Mouse (Mus musculus) frontal cortex, postnatal 25 days (tissue): ENCODE results near the gene Gm1330.
"Not testable (repeated sequence)": the region's sequence is repeated elsewhere in the genome, so short reads cannot be mapped to it uniquely, and the experiment has no call there.

Experiments used
- DNase-seq, 2 experiments: peaks; one replicate each; pipeline ENCODE4 v3.0.0; 2022; ENCODE audit warnings: low spot score in 2 of 2

Gm1330 gene

DNA sequence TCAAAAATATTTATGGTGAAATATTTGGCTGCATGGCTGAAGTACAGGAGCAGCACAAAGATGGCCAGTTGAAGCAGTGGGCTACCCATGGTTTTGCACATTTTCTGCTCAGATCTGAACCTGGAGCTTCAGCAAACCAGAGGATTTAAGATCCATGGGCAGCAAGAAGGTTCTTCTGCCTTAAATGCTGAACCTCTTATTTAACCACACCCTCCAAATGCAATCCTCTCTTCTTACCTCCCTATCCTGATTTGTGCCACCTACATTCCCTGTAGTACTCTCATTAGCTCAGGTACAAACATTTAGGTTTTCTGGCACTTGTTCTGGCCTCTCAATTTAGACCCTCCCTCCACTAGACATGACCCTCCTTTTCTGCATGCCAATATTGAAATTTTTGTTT lies at the start of gene Gm1330:
Gene Gm1330 (minus strand): TSS at position 101 of the 400 bp plus-strand sequence.
- no peak for DNase-seq

DNA sequence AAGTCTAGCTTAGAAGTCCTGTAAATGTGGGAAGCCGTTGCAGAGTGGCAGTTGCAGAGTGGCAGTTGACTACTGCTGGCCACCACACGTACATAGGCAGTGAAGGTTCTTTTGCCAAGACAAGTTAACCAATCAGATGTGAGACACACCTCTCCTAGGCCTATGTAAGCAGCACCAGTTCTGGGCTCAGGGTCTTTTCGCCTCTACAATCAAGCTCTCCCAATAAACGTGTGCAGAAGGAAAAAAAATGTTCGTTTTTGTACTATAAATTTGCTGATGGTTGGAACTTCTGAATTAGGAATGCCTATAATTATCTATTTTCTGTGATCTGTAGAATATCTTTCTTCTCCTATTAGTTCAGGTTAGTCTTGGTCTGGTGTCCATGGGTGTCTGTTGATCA lies 14.1 kb upstream of the Gm1330 start, which contains the start of gene Gm10750:
Gene Gm10750 (minus strand): TSS at position 101 of the 400 bp plus-strand sequence.
- DNase-seq: not testable (repeated sequence)

DNA sequence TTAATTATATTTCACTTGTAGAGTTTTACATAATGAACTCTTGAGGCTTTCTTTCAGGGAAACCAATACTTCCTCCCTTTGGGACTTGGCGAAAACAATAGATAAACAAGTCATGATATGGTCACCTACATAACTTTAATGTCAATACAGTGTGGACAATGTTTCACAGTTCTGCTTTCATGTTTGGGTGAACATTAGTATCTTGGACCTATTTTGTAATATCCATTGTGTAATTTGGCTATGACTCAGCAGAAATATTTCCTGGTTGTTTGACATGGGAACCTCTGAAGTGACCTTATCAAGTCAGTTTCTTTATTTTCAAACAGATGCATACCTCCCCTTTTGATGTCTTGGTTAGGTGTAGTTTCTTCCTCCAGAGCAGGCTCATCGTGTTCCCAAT lies 1.8 kb upstream of the Gm1330 start:
- no peak for DNase-seq

DNA sequence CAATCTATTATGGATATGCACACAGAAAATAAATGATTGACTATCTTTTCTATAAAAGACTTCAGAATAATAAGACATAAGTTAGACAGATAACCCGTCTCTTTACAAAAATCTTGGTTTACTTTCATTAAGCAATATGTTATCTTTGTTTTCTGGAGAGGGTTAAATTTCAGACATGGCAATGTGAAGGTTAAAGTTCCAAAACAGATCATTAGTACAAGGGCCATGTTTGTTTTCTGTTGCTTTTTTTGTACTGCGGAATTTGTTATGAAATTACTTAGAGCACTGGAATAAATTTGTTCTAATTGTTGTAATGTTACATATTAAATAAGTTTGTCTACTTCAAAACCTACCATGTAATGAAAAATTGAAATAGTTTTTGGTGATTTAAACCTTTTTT lies 7.9 kb downstream of the Gm1330 start:
- DNase-seq: no peak
